8 mouse cellular contexts compared by ENCODE assay signal in genomic region chr1:171195887-171196397, GRCm38 (mm10). TPM values are rescaled to one million over a fixed set of nuclear protein-coding genes. Genes with fewer than 3 reads are reported as not detected.
DNase-seq lines count a peak whose midpoint lies in the region; ATAC-seq and TF ChIP-seq lines count a peak whose summit lies in the region.

Gene Pcp4l1, minus strand, starts transcription at chr1:171196268.

- no peaks in the 10 kb centered on the region for H3K9me3 ChIP-seq in erythroblast, embryonic 14.5 days (ENCODE audit: control insufficient read depth, low read length)
- no peaks in the 10 kb centered on the region for H3K9me3 ChIP-seq in heart, embryonic 13.5 days
- H3K9me3 ChIP-seq in kidney, postnatal 0 days (replicated peaks; ENCODE audit: low read length) = no peaks in the 10 kb centered on the region
- no peaks in the 10 kb centered on the region for H3K9me3 ChIP-seq in midbrain, embryonic 15.5 days

- ATAC-seq in erythroblast, adult 5-6 weeks (replicated peaks; ENCODE audit: low FRiP score, poor library complexity, severe bottlenecking) = no peak
- ATAC-seq in heart, embryonic 13.5 days (ENCODE audit: extremely low read depth, insufficient number of reproducible peaks, low FRiP score, low TSS enrichment) = peak; percentile 84
- peak; percentile 77; the same call in 1 of the 2 replicates for ATAC-seq in kidney, postnatal 0 days (replicated peaks; ENCODE audit: low FRiP score, low read depth)
- ATAC-seq in midbrain, embryonic 15.5 days (replicated peaks) = peak; percentile 88

- H3K4me1 ChIP-seq in erythroblast, embryonic 14.5 days (ENCODE audit: control insufficient read depth) = peaks cover 3% of the 10 kb centered on the region
- no peaks in the 10 kb centered on the region for H3K4me1 ChIP-seq in embryonic fibroblast, embryonic 13.5 days (ENCODE audit: control insufficient read depth, insufficient read depth, low read length)
- peaks cover 43% of the 10 kb centered on the region for H3K4me1 ChIP-seq in heart, embryonic 13.5 days
- peaks cover 23% of the 10 kb centered on the region for H3K4me1 ChIP-seq in kidney, postnatal 0 days (replicated peaks; ENCODE audit: insufficient read depth, low read length)
- peaks cover 36% of the 10 kb centered on the region for H3K4me1 ChIP-seq in midbrain, embryonic 15.5 days
- H3K4me1 ChIP-seq in testis, adult 2 months (ENCODE audit: control insufficient read depth, insufficient read depth, low read length) = peaks cover 13% of the 10 kb centered on the region

- H3K27me3 ChIP-seq in erythroblast, embryonic 14.5 days (ENCODE audit: control insufficient read depth) = peaks cover 74% of the 10 kb centered on the region
- peaks cover 52% of the 10 kb centered on the region for H3K27me3 ChIP-seq in heart, embryonic 13.5 days (replicated peaks)
- H3K27me3 ChIP-seq in kidney, postnatal 0 days (ENCODE audit: insufficient read depth, low read length) = peaks cover 22% of the 10 kb centered on the region
- peaks cover 10% of the 10 kb centered on the region for H3K27me3 ChIP-seq in midbrain, embryonic 15.5 days (replicated peaks)
- H3K27me3 ChIP-seq in testis, adult 2 months (ENCODE audit: control insufficient read depth, insufficient read depth, low read length) = no peaks in the 10 kb centered on the region; the same call in 1 of the 2 replicates

- peak; percentile 67 for DNase-seq in kidney, postnatal 0 days (ENCODE audit: low spot score)
- DNase-seq in liver = peak; percentile 57

- H3K4me2 ChIP-seq in heart, embryonic 13.5 days = peak within 1 kb of the TSS; percentile 87
- H3K4me2 ChIP-seq in kidney, postnatal 0 days (ENCODE audit: low read length) = peak within 1 kb of the TSS; percentile 85
- peak within 1 kb of the TSS; percentile 86 for H3K4me2 ChIP-seq in midbrain, embryonic 15.5 days

- TF ChIP-seq POLR2A in embryonic fibroblast, embryonic 13.5 days (IDR thresholded peaks at IDR 0.05; ENCODE audit: low read depth, low read length) = peak; percentile 45; the same call in 1 of the 2 replicates
- no peak for TF ChIP-seq POLR2A in testis, adult 2 months (IDR thresholded peaks at IDR 0.05; ENCODE audit: control insufficient read depth, low read depth, low read length)

- H3K9ac ChIP-seq in heart, embryonic 13.5 days = peak within 1 kb of the TSS; percentile 85
- H3K9ac ChIP-seq in kidney, postnatal 0 days (ENCODE audit: low read depth, low read length) = peak within 1 kb of the TSS; percentile 45; the same call in 1 of the 2 replicates
- peak within 1 kb of the TSS; percentile 36 for H3K9ac ChIP-seq in midbrain, embryonic 15.5 days

- WGBS in heart, embryonic 13.5 days = 0% methylated on average over 33 of the region's 33 CpGs
- under 1% methylated on average over 33 of the region's 33 CpGs for WGBS in kidney, postnatal 0 days
- under 1% methylated on average over 33 of the region's 33 CpGs for WGBS in midbrain, embryonic 15.5 days

- H3K27ac ChIP-seq in embryonic fibroblast, embryonic 13.5 days (ENCODE audit: insufficient read depth, low read length) = no peak within 1 kb of the TSS
- H3K27ac ChIP-seq in heart, embryonic 13.5 days (replicated peaks) = peak within 1 kb of the TSS; percentile 51
- no peak within 1 kb of the TSS for H3K27ac ChIP-seq in kidney, postnatal 0 days
- H3K27ac ChIP-seq in midbrain, embryonic 15.5 days = no peak within 1 kb of the TSS
- no peak within 1 kb of the TSS for H3K27ac ChIP-seq in testis, adult 2 months (ENCODE audit: control insufficient read depth, insufficient read depth, low read depth, low read length)

- no peaks in the 10 kb centered on the region for H3K36me3 ChIP-seq in erythroblast, embryonic 14.5 days (ENCODE audit: control insufficient read depth)
- no peaks in the 10 kb centered on the region for H3K36me3 ChIP-seq in heart, embryonic 13.5 days
- no peaks in the 10 kb centered on the region for H3K36me3 ChIP-seq in kidney, postnatal 0 days (ENCODE audit: insufficient read depth, low read length)
- H3K36me3 ChIP-seq in midbrain, embryonic 15.5 days (replicated peaks) = no peaks in the 10 kb centered on the region
- H3K36me3 ChIP-seq in testis, adult 2 months (ENCODE audit: control insufficient read depth, insufficient read depth, low read length) = no peaks in the 10 kb centered on the region

- peak within 1 kb of the TSS; percentile 25 for H3K4me3 ChIP-seq in erythroblast, embryonic 14.5 days (replicated peaks)
- H3K4me3 ChIP-seq in embryonic fibroblast, embryonic 13.5 days (ENCODE audit: insufficient read depth, low read length) = peak within 1 kb of the TSS; percentile 37
- H3K4me3 ChIP-seq in heart, embryonic 13.5 days = peak within 1 kb of the TSS; percentile 68
- H3K4me3 ChIP-seq in kidney, postnatal 0 days (replicated peaks; ENCODE audit: low read depth, low read length) = peak within 1 kb of the TSS; percentile 43
- H3K4me3 ChIP-seq in midbrain, embryonic 15.5 days = peak within 1 kb of the TSS; percentile 49
- peak within 1 kb of the TSS; percentile 71 for H3K4me3 ChIP-seq in testis, adult 2 months (ENCODE audit: control insufficient read depth, low read depth, low read length)

- TF ChIP-seq CTCF in embryonic fibroblast, embryonic 13.5 days (IDR thresholded peaks at IDR 0.05; ENCODE audit: borderline replicate concordance, insufficient read depth, low read length) = no peak
- no peak for TF ChIP-seq CTCF in kidney, postnatal 0 days (IDR thresholded peaks at IDR 0.05; ENCODE audit: low read depth)
- TF ChIP-seq CTCF in testis, adult 2 months (IDR thresholded peaks at IDR 0.05; ENCODE audit: control insufficient read depth, insufficient read depth, insufficient replicate concordance, low read depth, low read length) = no peak

RNA-seq across cellular contexts. Expression of gene Pcp4l1, which starts in this region (rescaled TPM):
- not detected in 2 replicates for polyA plus RNA-seq in erythroblast, embryonic 14.5 days (2012)
- total RNA-seq in erythroblast, adult 5-6 weeks (2015; ENCODE audit: low replicate concordance) = not detected in 2 replicates
- 0.84 and 3.2 TPM in 2 replicates for total RNA-seq in erythroblast, adult 5-6 weeks (2017; ENCODE audit: low replicate concordance)
- 6.2 and 12.2 TPM in 2 replicates for polyA plus RNA-seq in embryonic fibroblast, embryonic 13.5 days (2011; ENCODE audit: insufficient read length, low read depth, missing spikeins)
- polyA plus RNA-seq in heart, embryonic 13.5 days (2015; fragmentation: Nextera tagmentation; extraction: Ambion mirVana) = 38.3 and 39.3 TPM in 2 replicates
- polyA plus RNA-seq in kidney, postnatal 0 days (2015; fragmentation: Nextera tagmentation; extraction: Ambion mirVana) = 8.9 and 9.9 TPM in 2 replicates
- polyA plus RNA-seq in midbrain, embryonic 15.5 days (2015; fragmentation: Nextera tagmentation; extraction: Ambion mirVana) = 17.9 and 19.4 TPM in 2 replicates
- polyA plus RNA-seq in testis, adult 2 months (2012; rRNA removed) = 2.9 and 4.6 TPM in 2 replicates
